Mouse (Mus musculus): ENCODE results near the gene Appl1. TPM values are rescaled to one million over a fixed set of nuclear protein-coding genes. Genes with fewer than 3 reads are reported as not detected.

The Appl1 gene
- polyA plus RNA-seq (2017; shearing (Covaris generic)): 10 to 100 TPM; 26.2 to 38.2 TPM

DNA sequence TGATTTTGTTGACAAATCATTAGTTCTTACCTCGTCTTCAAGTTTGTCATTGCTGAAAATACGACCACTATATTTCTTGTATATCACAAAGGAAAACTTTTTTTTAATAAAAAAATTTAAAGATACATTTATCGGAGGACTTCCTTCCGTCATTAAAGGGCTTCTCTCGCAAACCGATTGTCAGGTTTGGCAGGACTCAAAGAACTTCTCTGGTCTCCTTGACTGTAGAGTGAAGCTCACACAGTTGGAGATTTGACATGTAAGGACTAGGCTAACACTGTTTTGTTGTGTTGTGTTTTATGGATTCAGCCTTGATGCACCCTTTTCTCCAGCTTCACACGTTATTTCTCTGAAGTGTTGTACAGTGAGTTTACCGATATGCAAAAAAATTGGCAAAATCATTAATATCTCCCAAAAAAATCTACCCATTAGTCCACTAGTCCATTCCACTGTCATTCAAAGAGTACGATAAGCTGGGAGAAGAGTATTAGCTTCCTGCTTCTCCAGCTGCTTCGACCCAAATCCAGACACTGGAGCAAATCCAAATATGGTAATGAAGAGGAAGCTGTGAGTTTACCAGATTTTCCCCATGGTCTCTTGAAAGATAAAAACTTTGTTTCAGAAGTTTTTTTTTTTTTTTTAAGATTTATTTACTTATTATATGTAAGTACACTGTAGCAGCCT lies at the start of gene Appl1:
Appl1 (minus strand) TSS at position 127 of the 684 bp plus-strand sequence.
- no peak for ATAC-seq

DNA sequence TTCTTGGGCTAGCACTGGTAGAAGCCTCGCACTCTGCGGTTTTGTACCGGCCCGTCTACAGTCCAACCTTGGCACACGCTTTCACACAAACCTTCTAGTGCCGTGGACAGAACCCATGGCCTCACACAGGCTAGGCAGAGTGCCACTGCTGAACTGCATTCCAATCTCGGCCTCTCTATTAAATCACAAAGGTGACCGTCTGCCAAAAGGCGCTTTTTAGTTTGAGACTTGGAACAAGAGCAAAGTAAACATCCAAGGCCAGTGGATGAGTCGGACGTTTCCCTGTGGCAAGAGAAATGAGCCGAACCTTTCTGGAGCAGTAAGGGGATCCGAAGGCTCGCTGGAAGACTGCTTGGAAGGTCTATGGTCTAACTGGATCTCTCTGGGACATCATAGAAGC lies 48.8 kb upstream of the Appl1 start:
- ATAC-seq: no peak

DNA sequence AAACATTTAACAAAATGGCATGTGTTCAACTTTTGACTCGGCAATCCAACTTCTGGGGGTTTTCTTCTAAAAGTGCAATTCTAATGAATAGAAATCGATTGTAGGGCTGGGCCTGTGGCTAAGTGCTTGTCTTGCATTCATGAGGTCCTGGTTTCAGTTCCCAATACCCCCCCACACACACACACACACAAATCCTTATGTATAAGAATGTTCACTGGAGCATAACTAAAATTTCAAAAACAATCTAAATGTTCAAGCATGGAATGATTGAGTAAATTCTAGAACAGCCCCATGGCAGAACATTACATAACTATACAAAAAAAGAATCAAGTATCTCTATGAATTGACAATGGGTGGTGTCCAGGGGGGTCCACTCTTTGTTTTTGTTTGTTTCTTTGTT lies 46.9 kb upstream of the Appl1 start:
- no peak for ATAC-seq

DNA sequence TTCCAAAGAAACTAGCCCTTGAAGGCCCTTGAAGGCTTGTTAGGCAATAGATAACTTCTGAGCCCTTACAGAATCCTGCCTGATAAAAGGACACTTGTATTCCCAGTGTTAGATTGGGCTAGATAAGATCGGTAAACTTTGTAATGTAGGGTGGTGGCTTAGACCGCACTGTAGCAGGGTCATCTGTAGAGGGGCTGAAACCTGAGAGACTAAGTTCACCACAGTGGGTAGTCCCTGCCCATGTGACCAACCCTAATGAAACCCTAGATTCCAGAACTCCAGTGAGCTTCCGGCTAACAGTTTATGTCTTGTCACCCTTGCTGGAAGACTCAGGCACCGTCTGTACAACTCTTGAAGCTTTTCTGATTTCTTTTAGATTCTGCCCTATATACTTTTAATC lies 42.6 kb upstream of the Appl1 start:
- no peak for ATAC-seq

DNA sequence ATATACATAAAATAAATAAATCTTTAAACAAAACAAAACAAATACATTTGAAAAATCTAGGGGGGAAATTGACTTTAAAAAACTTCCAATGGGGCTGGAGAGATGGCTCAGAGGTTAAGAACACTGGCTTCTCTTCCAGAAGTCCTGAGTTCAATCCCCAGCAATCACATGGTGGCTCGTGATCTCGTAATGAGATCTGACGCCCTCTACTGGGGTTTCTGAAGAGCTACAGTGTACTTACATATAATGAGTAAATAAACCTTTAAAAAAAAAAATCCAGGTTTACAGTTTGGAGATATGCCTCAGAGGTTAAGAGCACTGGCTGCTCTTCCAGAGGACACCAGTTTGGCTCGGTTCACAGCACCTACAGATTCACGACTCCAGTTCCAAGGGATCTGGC lies 40.5 kb upstream of the Appl1 start:
- ATAC-seq: no peak

GRCm38 (mm10) chr14:27005937-27006336 lies 34.9 kb upstream of the Appl1 start:
- no peak for ATAC-seq

DNA sequence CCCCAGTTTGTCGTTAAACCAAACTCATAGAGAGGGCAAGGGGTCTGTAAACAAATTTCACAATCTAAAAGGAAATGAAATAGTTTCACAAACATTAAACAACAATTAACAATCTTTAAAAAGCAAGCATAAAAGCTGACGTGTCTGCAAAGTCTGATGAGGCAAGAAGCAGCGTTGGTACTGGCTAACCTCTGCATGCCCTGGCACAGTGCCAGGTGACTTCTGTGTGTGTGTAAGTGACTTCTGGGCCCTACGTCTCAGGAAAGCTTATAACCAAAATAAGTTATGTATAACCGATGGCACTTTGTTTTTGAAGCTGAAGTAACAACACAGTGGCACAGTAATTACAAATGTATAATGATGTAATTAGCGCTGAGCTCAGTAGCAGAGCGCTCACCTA lies 33.9 kb upstream of the Appl1 start:
- no peak for ATAC-seq

- no peak for ATAC-seq
These were observed 29.4 kb upstream of the Appl1 start for GRCm38 (mm10) chr14:27000386-27000785.

DNA sequence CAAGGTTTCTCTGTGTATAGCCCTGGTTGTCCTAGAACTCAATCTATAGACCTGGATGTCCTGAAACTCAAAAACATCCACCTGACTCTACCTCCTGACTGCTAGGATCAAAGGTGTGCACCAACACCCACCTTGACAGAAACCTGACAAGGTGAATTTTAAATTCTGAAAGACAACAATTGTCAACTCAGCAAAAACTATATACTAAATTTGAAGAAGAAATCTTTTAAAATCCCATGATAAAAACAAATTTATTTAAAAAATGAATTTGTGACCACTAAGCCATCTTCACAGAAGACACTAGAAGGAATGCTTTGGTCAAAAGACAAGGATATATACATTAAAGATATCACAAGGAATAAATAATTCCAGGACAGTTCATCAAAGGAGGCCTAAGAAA lies 25.2 kb upstream of the Appl1 start:
- ATAC-seq: no peak

GRCm38 (mm10) chr14:26994211-26994741 lies 23.2 kb upstream of the Appl1 start, which contains the start of gene Hesx1:
Gene Hesx1, plus strand, starts transcription at chr14:26994416.
- peak; percentile 86 for ATAC-seq

DNA sequence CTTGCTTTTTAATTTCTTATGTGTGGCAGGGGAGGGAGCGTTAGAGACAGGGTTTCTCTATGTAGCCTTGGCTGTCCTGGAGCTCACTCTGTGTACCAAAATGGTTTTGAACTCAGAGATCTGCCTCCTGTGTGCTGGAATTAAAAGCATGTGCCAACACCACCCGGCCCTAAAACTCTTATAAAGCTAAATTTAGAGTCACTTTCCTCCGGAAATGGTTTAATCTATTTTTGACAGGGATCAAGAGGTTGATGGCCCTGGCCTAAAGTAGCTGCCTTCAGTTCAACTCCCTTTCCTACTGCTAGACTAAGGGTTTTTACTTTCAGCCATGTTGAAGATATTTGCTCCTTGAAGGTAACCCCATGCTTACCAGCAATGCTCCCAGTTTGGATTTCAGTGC lies 22.4 kb upstream of the Appl1 start:
- ATAC-seq: no peak

DNA sequence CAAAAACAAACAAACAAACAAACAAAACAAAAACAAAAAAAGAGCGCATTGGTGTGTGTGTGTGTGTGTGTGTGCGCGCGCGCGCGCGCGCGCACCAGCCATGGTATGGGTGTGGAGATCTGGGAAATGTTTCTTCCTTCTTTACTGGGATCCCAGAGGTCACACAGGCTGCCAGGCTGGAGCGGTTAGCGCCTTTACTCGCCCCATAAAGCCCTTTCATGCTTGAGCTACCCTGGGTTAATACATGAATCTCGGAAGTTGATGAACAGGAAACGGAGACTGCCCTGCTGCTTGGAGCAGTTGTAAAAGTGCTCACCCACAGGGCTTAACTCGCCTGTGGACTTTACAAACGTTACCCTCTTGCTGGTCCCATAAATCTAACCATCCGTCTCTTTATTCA lies 20.6 kb upstream of the Appl1 start:
- ATAC-seq: no peak

DNA sequence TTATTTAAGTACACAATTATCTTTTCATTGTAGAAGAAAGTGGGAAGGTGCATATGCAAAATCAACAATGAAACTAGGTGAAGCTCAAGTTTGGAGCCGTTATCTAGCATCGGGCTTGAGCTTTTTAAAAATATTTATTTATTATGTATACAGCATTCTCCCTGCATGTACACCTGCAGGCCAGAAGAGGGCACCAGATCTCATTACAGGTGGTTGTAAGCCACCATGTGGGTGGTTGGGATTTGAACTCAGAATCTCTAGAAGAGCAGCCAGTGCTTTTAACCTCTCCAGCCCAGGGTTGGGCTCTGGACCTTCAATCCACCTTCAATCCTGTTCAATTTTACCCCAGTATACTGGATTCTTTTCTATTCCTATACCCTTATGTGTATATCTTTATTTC lies 17.7 kb upstream of the Appl1 start:
- no peak for ATAC-seq

GRCm38 (mm10) chr14:26982150-26982530 lies 11.1 kb upstream of the Appl1 start:
- ATAC-seq: no peak

DNA sequence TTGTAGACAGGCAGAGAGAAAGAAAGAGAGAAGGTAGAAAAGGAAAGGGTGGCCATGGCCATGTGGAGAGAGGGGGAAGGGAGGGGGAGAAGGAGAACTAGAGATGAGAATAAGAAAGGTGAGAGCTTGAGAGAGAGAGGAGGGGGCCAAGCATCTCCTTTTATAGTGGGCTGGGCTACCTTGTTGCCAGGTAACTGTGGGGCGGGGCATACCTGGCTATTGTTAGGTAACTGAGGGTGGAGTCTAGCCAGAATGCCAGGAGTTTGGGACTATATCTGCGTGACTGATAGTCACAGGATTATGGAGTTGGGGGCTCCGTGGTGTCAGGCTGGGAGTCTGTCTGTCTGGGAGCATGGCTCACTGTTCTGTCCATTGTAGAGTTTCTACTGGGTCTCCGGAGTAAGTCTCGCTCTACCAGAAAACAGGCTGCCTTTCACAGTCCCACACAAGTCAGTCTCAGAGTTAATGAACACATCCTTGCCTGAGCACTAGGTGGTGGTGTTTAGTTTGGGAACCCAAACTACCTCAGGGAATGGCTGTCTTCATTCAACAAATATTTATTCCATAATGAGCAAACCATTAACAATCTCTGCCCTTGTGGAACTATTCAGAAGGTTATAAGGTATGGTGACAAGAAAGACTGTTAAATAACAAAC lies 10.6 kb upstream of the Appl1 start:
- ATAC-seq: no peak

GRCm38 (mm10) chr14:26981021-26981420 lies 10.0 kb upstream of the Appl1 start:
- ATAC-seq: no peak

DNA sequence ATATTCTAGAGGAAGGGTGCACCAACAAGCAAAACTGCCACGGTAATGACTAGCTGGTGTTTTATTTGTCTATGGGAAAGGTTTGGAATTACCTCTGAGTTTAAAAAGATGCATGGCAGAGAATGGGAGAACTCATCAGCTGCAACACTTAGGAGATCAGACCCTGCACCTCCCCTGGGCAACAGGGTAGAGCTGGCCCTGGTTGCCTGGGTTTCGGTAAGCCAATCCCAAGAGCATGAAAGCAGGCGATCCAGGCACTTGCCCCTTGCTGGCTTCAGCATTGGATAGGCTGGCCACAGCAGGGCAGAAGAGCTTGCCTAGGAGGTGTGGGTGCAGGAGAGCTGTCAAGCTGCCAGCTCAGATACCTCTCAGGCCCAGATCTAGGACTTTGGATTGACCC lies 8.8 kb upstream of the Appl1 start:
- no peak for ATAC-seq

DNA sequence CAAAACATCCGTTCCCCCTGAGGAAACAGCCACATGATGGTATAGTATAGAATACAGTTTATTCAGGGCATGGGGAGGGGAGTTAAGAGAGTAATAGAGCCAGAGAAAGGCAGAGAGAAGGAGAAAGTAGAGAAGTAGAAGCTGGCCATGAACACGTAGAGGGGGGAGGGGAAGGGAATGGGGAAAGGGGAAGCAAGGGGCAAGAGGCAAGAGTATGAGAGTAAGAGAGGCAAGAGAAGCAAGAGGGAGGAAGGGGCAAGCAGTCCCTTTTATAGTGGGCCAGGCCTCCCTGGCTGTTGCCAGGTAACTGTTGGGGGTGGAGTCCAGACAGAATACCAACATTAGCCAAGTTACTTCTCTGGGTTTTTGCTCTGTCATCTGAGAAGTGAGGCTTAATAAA lies 6.5 kb upstream of the Appl1 start:
- no peak for ATAC-seq

DNA sequence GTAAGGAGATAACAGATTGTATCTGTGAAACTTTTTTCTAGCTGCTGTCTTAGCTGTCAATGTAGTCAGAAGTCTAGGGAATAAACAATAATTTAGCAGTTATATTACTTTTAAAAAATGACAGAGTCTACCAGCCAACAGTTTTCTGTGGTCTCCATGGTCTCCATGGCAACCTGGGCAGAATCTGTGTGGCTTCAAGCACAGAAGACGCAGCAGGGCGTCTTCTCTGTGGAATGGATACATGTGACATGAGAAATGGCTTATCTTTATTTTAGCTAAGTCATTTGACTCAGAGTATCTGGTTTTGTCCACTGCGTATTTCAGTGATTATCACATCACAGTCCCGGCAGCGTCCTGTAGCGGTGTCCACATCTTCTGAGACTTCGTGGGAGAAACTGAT lies 5.2 kb upstream of the Appl1 start:
- no peak for ATAC-seq

DNA sequence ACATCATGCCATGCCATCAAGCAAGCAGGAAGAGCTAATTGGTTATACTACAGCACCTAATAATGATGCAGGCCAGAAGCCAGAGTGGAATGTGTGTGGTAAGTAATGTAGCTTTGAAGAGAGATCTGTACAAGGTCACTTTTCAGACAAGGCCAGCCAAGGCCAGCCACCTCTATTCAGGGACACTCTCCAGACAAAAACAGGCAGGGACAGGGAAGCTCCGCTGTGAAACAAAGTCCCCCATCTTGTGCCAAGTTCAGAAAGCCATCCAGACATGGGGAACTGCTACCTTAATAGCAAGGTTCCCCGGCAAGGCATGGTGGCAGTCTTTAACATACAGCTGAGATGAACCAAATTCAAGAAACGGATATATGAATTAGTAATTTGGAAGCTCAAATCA lies 4.5 kb upstream of the Appl1 start:
- ATAC-seq: no peak

- no peak for ATAC-seq
These were observed 2.1 kb upstream of the Appl1 start for GRCm38 (mm10) chr14:26973089-26973488.

DNA sequence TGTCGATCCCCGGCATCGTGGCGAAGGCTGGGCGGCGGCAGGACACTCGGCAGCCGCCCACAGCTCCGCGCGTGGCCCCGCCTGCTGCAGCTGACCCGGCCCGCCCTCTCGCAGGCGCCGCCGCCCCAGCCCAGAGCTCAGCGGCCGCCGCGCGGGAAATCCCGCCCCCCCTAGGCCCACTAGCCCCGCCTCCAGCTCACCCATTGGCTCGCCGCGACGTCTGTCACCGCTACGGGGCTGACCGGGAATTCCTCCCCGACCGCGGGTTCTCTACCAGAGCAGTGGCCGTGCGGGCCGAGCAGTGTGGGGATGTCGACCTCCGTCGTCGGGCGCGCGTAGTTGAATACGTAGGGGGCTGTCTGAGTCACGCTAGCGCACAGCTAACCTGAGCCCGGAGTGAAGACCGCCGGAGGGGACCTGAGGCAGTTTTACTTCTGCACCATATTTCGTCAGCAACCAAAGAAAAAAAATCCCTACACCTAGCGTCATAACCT lies 546 bp downstream of the Appl1 start:
- ATAC-seq: peak; percentile 87

DNA sequence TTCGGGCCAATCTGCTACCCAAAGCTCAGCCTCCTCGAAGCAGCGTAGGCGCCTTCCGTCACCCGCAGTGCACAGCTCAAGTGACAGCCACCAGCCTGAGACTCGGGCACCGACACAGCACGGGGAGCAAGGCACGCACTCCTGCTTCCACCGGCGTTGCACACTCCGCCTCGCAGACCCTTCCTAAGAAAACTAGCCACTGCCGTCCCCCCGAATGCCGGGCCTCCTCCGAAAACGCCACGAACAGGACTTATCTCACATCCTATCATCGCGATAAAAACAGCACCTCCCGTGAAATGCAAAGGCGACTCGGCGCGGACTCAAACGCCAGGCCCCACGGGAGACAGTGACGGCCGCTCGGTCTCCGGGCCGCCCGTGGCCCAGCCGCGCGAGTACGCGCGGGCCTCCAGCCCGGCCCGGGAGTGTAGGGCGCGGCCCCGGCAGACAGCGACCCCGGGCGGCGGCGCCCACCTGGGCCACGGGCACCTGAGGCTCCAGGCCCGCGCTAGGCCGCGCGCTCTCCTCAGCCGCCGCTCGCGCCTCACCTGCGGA lies 1.1 kb downstream of the Appl1 start:
- peak; percentile 58 for ATAC-seq

DNA sequence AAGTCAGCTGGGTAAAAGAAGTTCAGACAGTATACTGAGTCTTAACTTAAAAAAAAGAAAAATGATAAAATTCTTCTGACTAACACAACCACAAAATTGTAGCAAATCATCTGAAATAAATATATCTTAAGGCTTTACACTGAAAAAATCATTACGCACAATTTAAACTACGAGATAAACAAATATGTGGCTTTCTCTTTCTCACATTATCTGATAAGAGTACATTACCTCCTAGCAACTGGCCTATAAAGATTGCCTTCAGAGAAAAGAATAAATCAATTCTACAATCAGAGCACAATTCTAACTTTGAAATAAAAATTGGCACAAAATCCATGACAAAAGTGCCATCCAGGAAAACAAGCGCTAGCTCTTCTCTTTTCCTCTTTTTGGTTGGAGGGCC lies 1.9 kb downstream of the Appl1 start:
- ATAC-seq: no peak

Measured in activated CD4-positive, CD25-positive, alpha-beta regulatory T cell, adult 4 months (primary cell).